Mouse (Mus musculus) E14TG2a.4 (cell line): ENCODE measurements at regions not wholly inside any gene's neighbourhood (a gene's known extent, or its start where the extent isn't known, plus 50 kb on each side); places are given as distances from the start of the nearest gene placed in this dataset.

ENCODE experiments used
- H3K27me3 ChIP-seq: 2 replicates; pipeline ENCODE4 v1.6.1; 2014; ENCODE audit warnings: low read length, control low read depth; ENCODE audit not compliant: insufficient read depth
- H3K36me3 ChIP-seq: 2 replicates; pipeline ENCODE4 v1.6.1; 2014; ENCODE audit warnings: low read length, control low read depth; ENCODE audit not compliant: insufficient read depth
- H3K4me1 ChIP-seq: replicated peaks from 2 replicates; pipeline ENCODE4 v1.6.1; 2014; ENCODE audit warnings: low read depth, low read length, control low read depth
- H3K4me3 ChIP-seq: replicated peaks from 2 replicates; pipeline ENCODE4 v1.5.1; 2014; ENCODE audit warnings: mild to moderate bottlenecking, low read length
- H3K9me3 ChIP-seq: 2 replicates; pipeline ENCODE4 v1.6.1; 2014; ENCODE audit warnings: low read length, control low read depth
- CTCF ChIP-seq: conservative IDR thresholded peaks from 2 replicates; pipeline ENCODE4 v1.5.1; 2014; ENCODE audit warnings: low read length
- NANOG ChIP-seq: IDR thresholded peaks from 2 replicates; pipeline ENCODE4 v1.6.1; 2014; ENCODE audit warnings: borderline replicate concordance, low read length, mixed read lengths
- POU5F1 ChIP-seq: IDR thresholded peaks from 2 replicates; pipeline ENCODE4 v1.6.1; 2014; ENCODE audit warnings: low read length, borderline replicate concordance

GRCm38 (mm10) chr3:107826241-107826760 is 50.7 kb upstream of the Eps8l3 start:
- no peak for TF ChIP-seq NANOG
- no peak for TF ChIP-seq CTCF
- no peak for TF ChIP-seq POU5F1
- Histone ChIP-seq H3K9me3 (no peaks in the 10 kb centered on the region), H3K36me3 (no peaks in the 10 kb centered on the region), H3K4me1 (peaks cover 72% of the 10 kb centered on the region), H3K4me3 (no peak overlapping the region), H3K27me3 (peaks cover 48% of the 10 kb centered on the region)

- peaks cover 40% of the 10 kb centered on the region for H3K27me3 ChIP-seq
- no peaks in the 10 kb centered on the region for H3K36me3 ChIP-seq
- H3K4me1 ChIP-seq, result peaks cover 65% of the 10 kb centered on the region
- TF ChIP-seq POU5F1 (no peak), NANOG (no peak), CTCF (no peak)
- no peaks in the 10 kb centered on the region for H3K9me3 ChIP-seq
- no peak overlapping the region for H3K4me3 ChIP-seq
These were observed 51.6 kb upstream of the Eps8l3 start for GRCm38 (mm10) chr3:107825468-107825867.

- no peak for TF ChIP-seq CTCF
- no peak for TF ChIP-seq NANOG
- no peak for TF ChIP-seq POU5F1
These were observed 52.7 kb upstream of the Eps8l3 start for GRCm38 (mm10) chr3:107824378-107824777.

GRCm38 (mm10) chr3:107823655-107824266 is 53.3 kb upstream of the Eps8l3 start:
- peaks cover 49% of the 10 kb centered on the region for H3K4me1 ChIP-seq
- H3K4me3 ChIP-seq, result no peak overlapping the region
- no peaks in the 10 kb centered on the region for H3K36me3 ChIP-seq
- H3K27me3 ChIP-seq, result peaks cover 24% of the 10 kb centered on the region
- TF ChIP-seq CTCF (no peak), NANOG (no peak), POU5F1 (no peak)
- H3K9me3 ChIP-seq, result no peaks in the 10 kb centered on the region

More at GRCm38 (mm10) chr3:107824378-107824777, 52.7 kb upstream of the Eps8l3 start:
- no peaks in the 10 kb centered on the region for H3K9me3 ChIP-seq
- peaks cover 29% of the 10 kb centered on the region for H3K27me3 ChIP-seq
- H3K4me1 ChIP-seq, result peaks cover 54% of the 10 kb centered on the region
- no peaks in the 10 kb centered on the region for H3K36me3 ChIP-seq
- H3K4me3 ChIP-seq, result no peak overlapping the region

GRCm38 (mm10) chr3:107823177-107823576 is 53.9 kb upstream of the Eps8l3 start:
- Histone ChIP-seq H3K4me1 (peaks cover 43% of the 10 kb centered on the region), H3K4me3 (no peak overlapping the region), H3K36me3 (no peaks in the 10 kb centered on the region), H3K9me3 (no peaks in the 10 kb centered on the region), H3K27me3 (peaks cover 19% of the 10 kb centered on the region)
- TF ChIP-seq POU5F1 (no peak), CTCF (no peak), NANOG (no peak)

GRCm38 (mm10) chr3:107822499-107822898 is 54.5 kb upstream of the Eps8l3 start:
- Histone ChIP-seq H3K36me3 (no peaks in the 10 kb centered on the region), H3K9me3 (no peaks in the 10 kb centered on the region), H3K4me3 (no peak overlapping the region), H3K4me1 (peaks cover 38% of the 10 kb centered on the region), H3K27me3 (peaks cover 13% of the 10 kb centered on the region)
- TF ChIP-seq NANOG, result no peak

- H3K27me3 ChIP-seq, result peaks cover 11% of the 10 kb centered on the region
- H3K4me3 ChIP-seq, result no peak overlapping the region
- H3K36me3 ChIP-seq, result no peaks in the 10 kb centered on the region
- peaks cover 37% of the 10 kb centered on the region for H3K4me1 ChIP-seq
- no peaks in the 10 kb centered on the region for H3K9me3 ChIP-seq
- TF ChIP-seq CTCF, result no peak
- no peak for TF ChIP-seq POU5F1
- TF ChIP-seq NANOG, result no peak
These were observed 55.1 kb upstream of the Eps8l3 start for GRCm38 (mm10) chr3:107821952-107822351.

GRCm38 (mm10) chr3:107819622-107820021 is 57.4 kb upstream of the Eps8l3 start:
- Histone ChIP-seq H3K36me3 (no peaks in the 10 kb centered on the region), H3K4me3 (no peak overlapping the region)
- TF ChIP-seq NANOG (no peak), CTCF (no peak), POU5F1 (no peak)

More at GRCm38 (mm10) chr3:107819622-107820021, 57.4 kb upstream of the Eps8l3 start:
- Histone ChIP-seq H3K27me3 (peaks cover 2% of the 10 kb centered on the region; the same call in 1 of the 2 replicates), H3K4me1 (peaks cover 27% of the 10 kb centered on the region), H3K9me3 (no peaks in the 10 kb centered on the region)
